Mouse (Mus musculus) liver, embryonic 13.5 days (tissue): ENCODE results near the gene Adamts17. TPM values are rescaled to one million over a fixed set of nuclear protein-coding genes. Genes with fewer than 3 reads are reported as not detected.
A peak's percentile ranks its signal among the peaks of the same experiment; 100 is the strongest.

Source experiments
- ATAC-seq: fragments of 200-750 bp; cut with Nextera tagmentation; 2 replicates; pipeline ENCODE4 v1.8.0; 2017; ENCODE audit warnings: low read depth, mild to moderate bottlenecking, moderate number of reproducible peaks, moderate library complexity
- DNase-seq: peaks from one replicate; pipeline ENCODE4 v3.0.0; 2022
- H3K27ac ChIP-seq: fragments of 300-500 bp; sonication (generic); 2 replicates; pipeline ENCODE4 v1.5.1; 2015; ENCODE audit warnings: moderate library complexity, mild to moderate bottlenecking, inconsistent platforms
- H3K27me3 ChIP-seq: fragments of 300-500 bp; sonication (generic); 2 replicates; pipeline ENCODE4 v1.6.1; 2015; ENCODE audit warnings: mild to moderate bottlenecking, inconsistent platforms
- H3K36me3 ChIP-seq: fragments of 300-500 bp; sonication (generic); 2 replicates; pipeline ENCODE4 v1.6.1; 2015; ENCODE audit warnings: mild to moderate bottlenecking, inconsistent platforms
- H3K4me1 ChIP-seq: fragments of 300-500 bp; sonication (generic); replicated peaks from 2 replicates; pipeline ENCODE4 v1.6.1; 2015; ENCODE audit warnings: inconsistent platforms
- H3K4me2 ChIP-seq: fragments of 300-500 bp; sonication (generic); 2 replicates; pipeline ENCODE4 v1.6.1; 2015; ENCODE audit warnings: inconsistent platforms, mild to moderate bottlenecking, moderate library complexity
- H3K4me3 ChIP-seq: fragments of 300-500 bp; sonication (generic); replicated peaks from 2 replicates; pipeline ENCODE4 v1.5.1; 2015; ENCODE audit warnings: mild to moderate bottlenecking, inconsistent platforms
- H3K9ac ChIP-seq: fragments of 300-500 bp; sonication (generic); 2 replicates; pipeline ENCODE4 v1.6.1; 2015; ENCODE audit warnings: mild to moderate bottlenecking, inconsistent platforms
- H3K9me3 ChIP-seq: fragments of 300-500 bp; sonication (generic); replicated peaks from 2 replicates; pipeline ENCODE4 v1.6.1; 2016; ENCODE audit warnings: inconsistent platforms
- WGBS: fragments of 180-500 bp; shearing (Covaris S2); methylation state at CpG from one replicate; pipeline ENCODE4 v1.1.7; 2015; ENCODE audit not compliant: insufficient replicate concordance; 5-methylcytosine and 5-hydroxymethylcytosine counted together
- polyA plus RNA-seq: library from polyadenylated mRNA; unstranded; fragments of >200 nt; fragmentation: Nextera tagmentation; extraction: Ambion mirVana; gene quantifications from 2 replicates; pipeline ENCODE4 v1.2.1, GENCODE M21; 2015

Adamts17 gene
- polyA plus RNA-seq, 1 experiment from 2014 or later = 0.33 TPM

- Histone ChIP-seq H3K36me3 (no peaks in the 10 kb centered on the region), H3K9me3 (no peaks in the 10 kb centered on the region), H3K4me3 (no peak overlapping the region), H3K4me1 (no peaks in the 10 kb centered on the region), H3K4me2 (no peak overlapping the region), H3K27me3 (no peaks in the 10 kb centered on the region), H3K27ac (no peak overlapping the region), H3K9ac (no peak overlapping the region)
- DNase-seq (no peak), ATAC-seq (no peak)
- WGBS = 71% methylated on average over 12 of the region's 12 CpGs
Measured at GRCm38 (mm10) chr7:67110551-67111159, 271.1 kb downstream of the Adamts17 start.

GRCm38 (mm10) chr7:67112495-67113216 lies 273.1 kb downstream of the Adamts17 start:
- 61% methylated on average over 14 of the region's 14 CpGs for WGBS
- no peaks in the 10 kb centered on the region for H3K9me3 ChIP-seq
- H3K4me1 ChIP-seq = no peaks in the 10 kb centered on the region
- DNase-seq (no peak), ATAC-seq (no peak)
- no peaks in the 10 kb centered on the region for H3K36me3 ChIP-seq
- H3K9ac ChIP-seq = no peak overlapping the region
- H3K4me2 ChIP-seq = no peak overlapping the region
- no peaks in the 10 kb centered on the region for H3K27me3 ChIP-seq
- H3K4me3 ChIP-seq = no peak overlapping the region
- no peak overlapping the region for H3K27ac ChIP-seq

- H3K9me3 ChIP-seq = no peaks in the 10 kb centered on the region
- H3K4me2 ChIP-seq = no peak overlapping the region
- no peak for ATAC-seq
- no peaks in the 10 kb centered on the region for H3K36me3 ChIP-seq
- no peak overlapping the region for H3K27ac ChIP-seq
- H3K27me3 ChIP-seq = no peaks in the 10 kb centered on the region
- H3K4me3 ChIP-seq = no peak overlapping the region
- 75% methylated on average over 3 of the region's 3 CpGs for WGBS
- no peak for DNase-seq
- H3K9ac ChIP-seq = no peak overlapping the region
- no peaks in the 10 kb centered on the region for H3K4me1 ChIP-seq
Measured at GRCm38 (mm10) chr7:67114056-67114455, 274.5 kb downstream of the Adamts17 start.

- H3K9me3 ChIP-seq = no peaks in the 10 kb centered on the region
- no peak overlapping the region for H3K9ac ChIP-seq
- no peak for ATAC-seq
- H3K4me3 ChIP-seq = no peak overlapping the region
- no peaks in the 10 kb centered on the region for H3K27me3 ChIP-seq
- 64% methylated on average over 3 of the region's 3 CpGs for WGBS
- no peak overlapping the region for H3K27ac ChIP-seq
- no peaks in the 10 kb centered on the region for H3K4me1 ChIP-seq
- H3K36me3 ChIP-seq = no peaks in the 10 kb centered on the region
- no peak for DNase-seq
- no peak overlapping the region for H3K4me2 ChIP-seq
Measured at GRCm38 (mm10) chr7:67115056-67115455, 275.5 kb downstream of the Adamts17 start.

GRCm38 (mm10) chr7:67135140-67135539 lies 295.6 kb downstream of the Adamts17 start:
- WGBS = 45% methylated on average over 2 of the region's 2 CpGs
- no peak overlapping the region for H3K9ac ChIP-seq
- ATAC-seq (no peak), DNase-seq (no peak)
- H3K27ac ChIP-seq = no peak overlapping the region
- no peaks in the 10 kb centered on the region for H3K36me3 ChIP-seq
- no peak overlapping the region for H3K4me3 ChIP-seq
- no peak overlapping the region for H3K4me2 ChIP-seq
- H3K27me3 ChIP-seq = no peaks in the 10 kb centered on the region
- no peaks in the 10 kb centered on the region for H3K4me1 ChIP-seq
- no peaks in the 10 kb centered on the region for H3K9me3 ChIP-seq

- no peak overlapping the region for H3K4me2 ChIP-seq
- 26% methylated on average over 11 of the region's 11 CpGs for WGBS
Measured at GRCm38 (mm10) chr7:67142347-67143015, 302.9 kb downstream of the Adamts17 start.

GRCm38 (mm10) chr7:67145748-67146147 lies 306.2 kb downstream of the Adamts17 start:
- 0 out of 2 replicates have a peak, but pooled peaks cover 3% of the 10 kb centered on the region for H3K4me1 ChIP-seq
- DNase-seq (no peak), ATAC-seq (no peak)
- H3K4me2 ChIP-seq = no peak overlapping the region
- no peak overlapping the region for H3K27ac ChIP-seq
- H3K9me3 ChIP-seq = no peaks in the 10 kb centered on the region
- H3K9ac ChIP-seq = no peak overlapping the region
- H3K27me3 ChIP-seq = no peaks in the 10 kb centered on the region
- H3K4me3 ChIP-seq = no peak overlapping the region
- whole genome bisulfite sequencing = 60% methylated on average over 7 of the region's 7 CpGs
- H3K36me3 ChIP-seq = no peaks in the 10 kb centered on the region

More at GRCm38 (mm10) chr7:67142347-67143015, 302.9 kb downstream of the Adamts17 start:
- H3K9me3 ChIP-seq = no peaks in the 10 kb centered on the region
- no peak overlapping the region for H3K27ac ChIP-seq
- no peak overlapping the region for H3K4me3 ChIP-seq
- no peak overlapping the region for H3K9ac ChIP-seq
- no peak for ATAC-seq
- no peak for DNase-seq
- 0 out of 2 replicates have a peak, but pooled peaks cover 3% of the 10 kb centered on the region for H3K4me1 ChIP-seq
- no peaks in the 10 kb centered on the region for H3K27me3 ChIP-seq
- H3K36me3 ChIP-seq = no peaks in the 10 kb centered on the region

- DNase-seq = no peak
- no peak overlapping the region for H3K4me3 ChIP-seq
- 0 out of 2 replicates have a peak, but pooled peaks cover 3% of the 10 kb centered on the region for H3K4me1 ChIP-seq
- WGBS = 62% methylated on average over 6 of the region's 6 CpGs
- no peak overlapping the region for H3K4me2 ChIP-seq
- no peaks in the 10 kb centered on the region for H3K9me3 ChIP-seq
- H3K27me3 ChIP-seq = no peaks in the 10 kb centered on the region
- ATAC-seq = no peak
- H3K27ac ChIP-seq = no peak overlapping the region
- no peaks in the 10 kb centered on the region for H3K36me3 ChIP-seq
- H3K9ac ChIP-seq = no peak overlapping the region
Measured at GRCm38 (mm10) chr7:67146151-67146550, 306.6 kb downstream of the Adamts17 start.

GRCm38 (mm10) chr7:67149707-67150106 lies 310.2 kb downstream of the Adamts17 start:
- 83% methylated on average over 16 of the region's 16 CpGs for WGBS
- ATAC-seq (0 out of 2 replicates have a peak, but pooled peaks have one; percentile 29), DNase-seq (no peak)
- 0 out of 2 replicates have a peak, but pooled peaks cover 3% of the 10 kb centered on the region for H3K4me1 ChIP-seq
- H3K27ac ChIP-seq = no peak overlapping the region
- no peak overlapping the region for H3K9ac ChIP-seq
- H3K9me3 ChIP-seq = no peaks in the 10 kb centered on the region
- no peak overlapping the region for H3K4me3 ChIP-seq
- no peak overlapping the region for H3K4me2 ChIP-seq
- no peaks in the 10 kb centered on the region for H3K27me3 ChIP-seq
- no peaks in the 10 kb centered on the region for H3K36me3 ChIP-seq

- Histone ChIP-seq H3K27ac (no peak overlapping the region), H3K36me3 (no peaks in the 10 kb centered on the region), H3K27me3 (no peaks in the 10 kb centered on the region), H3K4me1 (no peaks in the 10 kb centered on the region), H3K9ac (no peak overlapping the region), H3K4me3 (no peak overlapping the region), H3K4me2 (no peak overlapping the region), H3K9me3 (no peaks in the 10 kb centered on the region)
- no peak for DNase-seq
- ATAC-seq = no peak
- 25% methylated on average over 3 of the region's 3 CpGs for WGBS
Measured at GRCm38 (mm10) chr7:67152626-67153025, 313.1 kb downstream of the Adamts17 start.

- H3K36me3 ChIP-seq = no peaks in the 10 kb centered on the region
- no peak overlapping the region for H3K9ac ChIP-seq
- H3K27me3 ChIP-seq = no peaks in the 10 kb centered on the region
- H3K27ac ChIP-seq = no peak overlapping the region
- DNase-seq (no peak), ATAC-seq (no peak)
- H3K9me3 ChIP-seq = no peaks in the 10 kb centered on the region; the same call in 1 of the 2 replicates
- H3K4me2 ChIP-seq = no peak overlapping the region
- WGBS = 71% methylated on average over 8 of the region's 8 CpGs
- H3K4me3 ChIP-seq = no peak overlapping the region
- no peaks in the 10 kb centered on the region for H3K4me1 ChIP-seq
Measured at GRCm38 (mm10) chr7:67162135-67162534, 322.6 kb downstream of the Adamts17 start.
